Mouse (Mus musculus) lung, embryonic 16.5 days (tissue): ENCODE measurements at regions not wholly inside any gene's neighbourhood (a gene's known extent, or its start where the extent isn't known, plus 50 kb on each side); places are given as distances from the start of the nearest gene placed in this dataset.

Experiments
- ATAC-seq: fragments of 200-750 bp; cut with Nextera tagmentation; 2 replicates; pipeline ENCODE4 v1.8.0; 2017; ENCODE audit warnings: low read depth, mild to moderate bottlenecking, moderate library complexity
- H3K27ac ChIP-seq: fragments of 300-500 bp; sonication (generic); 2 replicates; pipeline ENCODE4 v1.5.1; 2014; ENCODE audit warnings: mild to moderate bottlenecking, control low read depth, low read length
- H3K27me3 ChIP-seq: fragments of 300-500 bp; sonication (generic); 2 replicates; pipeline ENCODE4 v1.6.1; 2014; ENCODE audit warnings: low read depth, low read length, mixed read lengths; ENCODE audit not compliant: control insufficient read depth, insufficient read depth
- H3K36me3 ChIP-seq: fragments of 300-500 bp; sonication (generic); 2 replicates; pipeline ENCODE4 v1.6.1; 2014; ENCODE audit warnings: low read length; ENCODE audit not compliant: control insufficient read depth, insufficient read depth
- H3K4me1 ChIP-seq: fragments of 300-500 bp; sonication (generic); replicated peaks from 2 replicates; pipeline ENCODE4 v1.6.1; 2014; ENCODE audit warnings: low read length, mixed read lengths; ENCODE audit not compliant: control insufficient read depth, insufficient read depth
- H3K4me2 ChIP-seq: fragments of 300-500 bp; sonication (generic); 2 replicates; pipeline ENCODE4 v1.6.1; 2014; ENCODE audit warnings: low read depth, low read length, control low read depth
- H3K4me3 ChIP-seq: fragments of 300-500 bp; sonication (generic); 2 replicates; pipeline ENCODE4 v1.5.1; 2014; ENCODE audit warnings: mild to moderate bottlenecking, low read length, control low read depth
- H3K9ac ChIP-seq: fragments of 300-500 bp; sonication (generic); 2 replicates; pipeline ENCODE4 v1.6.1; 2014; ENCODE audit warnings: low read length, control low read depth
- H3K9me3 ChIP-seq: fragments of 300-500 bp; sonication (generic); 2 replicates; pipeline ENCODE4 v1.6.1; 2016; ENCODE audit warnings: low read length; ENCODE audit not compliant: control insufficient read depth
- WGBS: fragments of 180-500 bp; shearing (Covaris S2); extraction: QIAGEN DNeasy Blood & Tissue Kit; methylation state at CpG from one replicate; pipeline ENCODE4 v1.1.7; 2014; 5-methylcytosine and 5-hydroxymethylcytosine counted together

GRCm38 (mm10) chr8:87199461-87200131 is 272.8 kb downstream of the Cbln1 start:
- H3K36me3 ChIP-seq, result no peaks in the 10 kb centered on the region
- H3K27ac ChIP-seq, result no peak overlapping the region
- ATAC-seq, result peak; percentile 37; the same call in 1 of the 2 replicates
- WGBS, result 0% methylated on average over 8 of the region's 8 CpGs
- no peak overlapping the region for H3K4me2 ChIP-seq
- 0 out of 2 replicates have a peak, but pooled peaks cover 6% of the 10 kb centered on the region for H3K4me1 ChIP-seq
- no peak overlapping the region for H3K9ac ChIP-seq
- no peaks in the 10 kb centered on the region for H3K27me3 ChIP-seq
- H3K4me3 ChIP-seq, result no peak overlapping the region
- no peaks in the 10 kb centered on the region for H3K9me3 ChIP-seq

- H3K36me3 ChIP-seq, result no peaks in the 10 kb centered on the region
- H3K9me3 ChIP-seq, result no peaks in the 10 kb centered on the region
- no peak overlapping the region for H3K27ac ChIP-seq
- no peak overlapping the region for H3K9ac ChIP-seq
- ATAC-seq, result peak; percentile 54; the same call in 1 of the 2 replicates
- no peak overlapping the region for H3K4me3 ChIP-seq
- 29% methylated on average over 8 of the region's 8 CpGs for WGBS
- H3K27me3 ChIP-seq, result no peaks in the 10 kb centered on the region
- no peak overlapping the region for H3K4me2 ChIP-seq
- H3K4me1 ChIP-seq, result 0 out of 2 replicates have a peak, but pooled peaks cover 6% of the 10 kb centered on the region
Measured at GRCm38 (mm10) chr8:87197867-87198536, 274.4 kb downstream of the Cbln1 start.

GRCm38 (mm10) chr8:87197000-87197399 is 275.4 kb downstream of the Cbln1 start:
- H3K4me1 ChIP-seq, result 0 out of 2 replicates have a peak, but pooled peaks cover 6% of the 10 kb centered on the region
- H3K9ac ChIP-seq, result no peak overlapping the region
- ATAC-seq, result no peak
- H3K4me3 ChIP-seq, result no peak overlapping the region
- WGBS, result 24% methylated on average over 5 of the region's 5 CpGs
- H3K36me3 ChIP-seq, result no peaks in the 10 kb centered on the region
- no peaks in the 10 kb centered on the region for H3K9me3 ChIP-seq
- no peaks in the 10 kb centered on the region for H3K27me3 ChIP-seq
- no peak overlapping the region for H3K27ac ChIP-seq
- no peak overlapping the region for H3K4me2 ChIP-seq

GRCm38 (mm10) chr8:87196050-87196449 is 276.4 kb downstream of the Cbln1 start:
- Histone ChIP-seq H3K9me3 (no peaks in the 10 kb centered on the region), H3K9ac (no peak overlapping the region), H3K4me2 (no peak overlapping the region), H3K4me3 (no peak overlapping the region), H3K27ac (no peak overlapping the region), H3K27me3 (no peaks in the 10 kb centered on the region), H3K4me1 (0 out of 2 replicates have a peak, but pooled peaks cover 6% of the 10 kb centered on the region), H3K36me3 (no peaks in the 10 kb centered on the region)
- 29% methylated on average over 5 of the region's 5 CpGs for WGBS
- no peak for ATAC-seq

GRCm38 (mm10) chr8:87189791-87190385 is 282.5 kb downstream of the Cbln1 start:
- WGBS, result 74% methylated on average over 13 of the region's 13 CpGs
- Histone ChIP-seq H3K4me1 (no peaks in the 10 kb centered on the region), H3K4me2 (no peak overlapping the region), H3K4me3 (no peak overlapping the region), H3K9me3 (no peaks in the 10 kb centered on the region), H3K27ac (no peak overlapping the region), H3K9ac (no peak overlapping the region), H3K36me3 (no peaks in the 10 kb centered on the region), H3K27me3 (no peaks in the 10 kb centered on the region)
- no peak for ATAC-seq

GRCm38 (mm10) chr8:87182888-87183287 is 289.5 kb downstream of the Cbln1 start:
- WGBS, result 52% methylated on average over 4 of the region's 4 CpGs
- Histone ChIP-seq H3K27me3 (no peaks in the 10 kb centered on the region), H3K4me3 (no peak overlapping the region), H3K36me3 (no peaks in the 10 kb centered on the region), H3K4me1 (no peaks in the 10 kb centered on the region), H3K27ac (no peak overlapping the region), H3K9ac (no peak overlapping the region), H3K9me3 (no peaks in the 10 kb centered on the region), H3K4me2 (no peak overlapping the region)
- no peak for ATAC-seq

- WGBS, result 65% methylated on average over 4 of the region's 4 CpGs
- no peak overlapping the region for H3K4me2 ChIP-seq
Measured at GRCm38 (mm10) chr8:87178561-87178960, 293.5 kb upstream of the N4bp1 start.

GRCm38 (mm10) chr8:87177620-87178019 is 292.6 kb upstream of the N4bp1 start:
- WGBS, result 83% methylated on average over 6 of the region's 6 CpGs

More at GRCm38 (mm10) chr8:87178561-87178960, 293.5 kb upstream of the N4bp1 start:
- no peak for ATAC-seq
- Histone ChIP-seq H3K27me3 (no peaks in the 10 kb centered on the region), H3K4me1 (no peaks in the 10 kb centered on the region), H3K9ac (no peak overlapping the region), H3K27ac (no peak overlapping the region), H3K36me3 (no peaks in the 10 kb centered on the region), H3K4me3 (no peak overlapping the region), H3K9me3 (no peaks in the 10 kb centered on the region)

GRCm38 (mm10) chr8:87175097-87175496 is 290.0 kb upstream of the N4bp1 start:
- no peak for ATAC-seq
- Histone ChIP-seq H3K4me2 (no peak overlapping the region), H3K36me3 (no peaks in the 10 kb centered on the region), H3K27ac (no peak overlapping the region), H3K9ac (no peak overlapping the region), H3K27me3 (no peaks in the 10 kb centered on the region), H3K4me1 (no peaks in the 10 kb centered on the region), H3K4me3 (no peak overlapping the region), H3K9me3 (no peaks in the 10 kb centered on the region)

More at GRCm38 (mm10) chr8:87177620-87178019, 292.6 kb upstream of the N4bp1 start:
- no peaks in the 10 kb centered on the region for H3K4me1 ChIP-seq
- H3K4me3 ChIP-seq, result no peak overlapping the region
- no peaks in the 10 kb centered on the region for H3K9me3 ChIP-seq
- no peak overlapping the region for H3K4me2 ChIP-seq
- H3K27ac ChIP-seq, result no peak overlapping the region
- H3K36me3 ChIP-seq, result no peaks in the 10 kb centered on the region
- H3K9ac ChIP-seq, result no peak overlapping the region
- no peak for ATAC-seq
- H3K27me3 ChIP-seq, result no peaks in the 10 kb centered on the region
